Mouse (Mus musculus): ENCODE data around the gene Tbc1d25.

The Tbc1d25 gene

DNA sequence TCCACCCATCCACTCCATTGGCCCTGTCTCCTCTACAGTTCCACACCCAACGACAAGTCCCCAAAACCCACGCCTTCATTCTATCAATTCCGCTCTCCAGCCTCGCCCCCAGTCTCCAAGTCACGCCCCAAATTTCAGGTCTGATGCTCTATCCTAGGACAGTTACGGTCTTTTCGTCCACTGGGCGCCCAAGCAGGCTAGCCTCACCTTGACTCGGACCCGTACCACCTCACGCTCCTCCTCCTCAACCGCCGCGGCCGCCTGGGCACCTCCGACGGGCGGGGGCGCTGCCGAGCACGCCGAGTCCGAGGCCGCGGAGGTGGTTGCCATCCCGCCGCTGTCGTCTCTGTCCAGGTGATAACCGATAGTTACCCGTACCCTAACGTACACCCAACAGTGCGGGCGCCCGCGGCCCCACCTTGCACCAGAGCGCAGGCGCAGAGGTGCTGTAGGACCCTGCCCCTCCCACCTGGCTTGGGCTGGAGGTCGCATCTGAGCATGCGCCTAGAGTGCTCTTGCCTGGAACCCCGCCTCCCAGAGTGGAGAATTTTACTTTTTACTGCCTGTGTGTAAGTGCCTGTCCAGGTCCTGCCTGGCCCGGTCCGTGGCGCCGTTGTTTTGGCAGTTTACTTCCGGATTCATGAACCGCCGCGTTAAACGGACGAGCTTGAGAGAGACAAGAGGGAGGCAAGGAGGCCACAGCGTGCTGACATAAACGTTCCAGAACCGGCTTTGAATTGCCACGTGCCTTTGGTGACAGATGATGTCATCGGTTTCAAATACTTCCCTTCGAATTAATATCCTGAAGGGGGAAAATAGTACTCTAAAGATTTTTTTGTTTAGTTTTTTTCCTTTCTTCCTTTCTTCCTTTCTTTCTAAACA is at the start of gene Tbc1d25:
Tbc1d25 (minus strand) TSS at position 678 of the 882 bp plus-strand sequence.
- DNase-seq (ENCODE audit: low spot score), result peak; percentile 80

GRCm38 (mm10) chrX:8223473-8223872 is 47.5 kb upstream of the Tbc1d25 start:
- no peak for DNase-seq (ENCODE audit: low spot score)

- DNase-seq (ENCODE audit: low spot score), result no peak
Measured at GRCm38 (mm10) chrX:8222678-8223421, 46.9 kb upstream of the Tbc1d25 start.

DNA sequence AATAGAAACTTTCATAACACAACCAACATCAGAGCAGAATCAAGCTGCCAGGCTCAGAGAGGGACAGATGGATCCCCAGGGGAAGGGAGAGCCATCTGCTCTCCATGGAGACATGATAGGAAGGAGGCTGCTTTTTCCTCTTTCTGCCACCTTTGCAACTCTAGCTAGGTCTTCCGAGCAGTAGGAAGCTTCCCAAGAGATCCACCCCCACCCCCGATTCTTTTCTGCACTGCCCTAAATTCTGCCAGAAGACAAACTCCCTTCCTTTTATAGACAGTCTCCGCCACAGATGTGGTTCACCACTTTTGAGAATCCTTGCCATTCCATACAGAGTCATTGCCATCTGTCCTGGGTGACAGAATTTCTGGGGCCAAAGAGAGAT is 46.3 kb upstream of the Tbc1d25 start:
- DNase-seq (ENCODE audit: low spot score), result no peak

GRCm38 (mm10) chrX:8219651-8220050 is 43.7 kb upstream of the Tbc1d25 start:
- DNase-seq (ENCODE audit: low spot score), result no peak

GRCm38 (mm10) chrX:8218114-8218513 is 42.1 kb upstream of the Tbc1d25 start:
- DNase-seq (ENCODE audit: low spot score), result no peak

DNA sequence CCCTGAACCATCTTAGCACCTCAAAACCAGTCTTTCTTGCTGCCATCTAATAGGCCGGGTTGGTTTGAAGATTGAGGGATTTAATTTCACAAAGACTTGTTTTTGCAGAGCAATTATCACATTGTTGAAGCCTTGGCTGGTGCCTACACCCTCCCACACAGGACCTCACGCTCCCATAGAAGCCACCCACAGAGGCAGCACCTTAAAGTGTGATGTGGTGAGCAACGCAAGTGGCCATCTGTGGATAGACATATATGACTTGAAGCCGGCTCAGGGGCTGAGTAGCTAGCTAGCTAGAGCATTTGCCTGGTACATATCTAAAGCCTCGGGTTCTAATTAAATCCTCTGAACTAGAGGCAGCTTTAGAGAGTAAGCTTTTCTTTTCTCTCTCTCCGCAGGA is 41.4 kb upstream of the Tbc1d25 start:
- no peak for DNase-seq (ENCODE audit: low spot score)

DNA sequence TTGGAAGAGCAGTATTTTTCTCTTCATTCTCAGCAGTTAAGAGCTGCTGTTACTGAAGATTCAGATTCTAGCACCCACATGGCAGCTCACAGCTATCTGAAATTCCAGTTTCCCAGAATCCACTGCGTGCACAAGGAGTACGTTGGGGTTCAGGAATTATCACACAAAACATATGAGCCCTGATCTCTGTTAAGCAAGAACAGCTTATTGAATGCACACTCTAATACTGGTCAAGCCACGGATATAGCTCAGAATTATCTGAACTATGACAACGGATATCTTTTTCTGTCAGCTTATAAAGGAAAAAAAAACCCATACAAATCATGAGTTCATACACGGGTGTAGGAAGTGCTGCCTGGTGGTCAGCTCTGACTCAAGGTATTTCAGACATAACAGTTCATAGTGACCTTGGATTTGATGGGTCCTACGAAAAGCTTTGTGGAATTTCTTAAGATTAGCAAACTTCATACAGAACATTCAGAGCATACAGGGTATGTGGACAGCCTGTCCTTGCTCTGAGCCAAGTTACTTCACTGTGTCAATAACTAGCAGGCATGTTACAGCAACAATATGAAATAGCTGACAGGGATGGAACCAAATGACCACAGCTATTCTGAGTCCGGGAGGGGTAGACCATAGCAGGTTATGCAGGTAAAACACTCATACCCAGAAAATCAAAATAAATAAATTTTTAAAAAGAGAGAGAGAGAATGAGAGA is 35.7 kb upstream of the Tbc1d25 start:
- no peak for DNase-seq (ENCODE audit: low spot score)

DNA sequence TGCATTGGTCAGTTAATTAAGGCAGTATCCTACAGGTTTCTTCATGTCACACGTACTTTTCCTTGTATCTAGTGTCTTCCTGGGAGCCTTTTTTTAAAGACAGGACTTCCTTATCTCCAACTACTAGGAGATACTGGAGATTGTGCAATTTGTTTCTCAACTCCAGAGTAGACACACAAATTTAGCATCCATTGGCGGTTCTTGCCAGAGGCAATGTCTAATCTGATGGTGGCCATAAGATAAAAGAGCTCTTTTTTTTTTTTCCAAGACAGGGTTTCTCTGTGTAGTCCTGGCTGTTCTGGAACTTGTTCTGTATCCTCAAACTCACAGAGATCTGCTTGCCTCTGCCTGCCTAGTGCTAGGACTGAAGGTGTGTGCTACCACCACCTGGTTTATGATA is 33.7 kb upstream of the Tbc1d25 start:
- no peak for DNase-seq (ENCODE audit: low spot score)

- no peak for DNase-seq (ENCODE audit: low spot score)
Measured at GRCm38 (mm10) chrX:8207224-8207623, 31.2 kb upstream of the Tbc1d25 start.

DNA sequence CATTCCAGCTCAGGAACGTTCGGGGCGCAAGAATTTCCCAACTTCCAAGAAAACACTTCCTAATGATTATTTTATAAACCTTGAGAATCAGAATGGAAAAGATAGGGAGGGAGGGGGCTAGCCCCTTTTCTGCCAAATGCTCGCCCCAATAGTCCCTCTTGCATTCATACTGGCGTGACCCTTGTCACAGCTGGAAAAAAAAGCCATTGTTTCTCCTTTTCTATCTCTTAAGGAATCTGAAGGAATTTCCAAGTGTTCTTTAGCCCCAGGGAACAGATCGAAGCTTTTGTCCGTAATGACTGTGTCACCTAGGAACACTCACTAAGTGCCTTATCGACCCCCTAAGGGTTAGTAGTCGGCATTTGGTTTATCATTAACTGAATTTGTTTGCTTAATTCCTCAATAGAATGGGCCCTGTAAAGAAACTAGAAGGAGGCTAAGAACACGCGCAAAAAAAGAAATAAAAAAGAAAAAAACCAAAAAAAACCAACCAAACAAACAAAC is 30.8 kb upstream of the Tbc1d25 start:
- DNase-seq (ENCODE audit: low spot score), result no peak

DNA sequence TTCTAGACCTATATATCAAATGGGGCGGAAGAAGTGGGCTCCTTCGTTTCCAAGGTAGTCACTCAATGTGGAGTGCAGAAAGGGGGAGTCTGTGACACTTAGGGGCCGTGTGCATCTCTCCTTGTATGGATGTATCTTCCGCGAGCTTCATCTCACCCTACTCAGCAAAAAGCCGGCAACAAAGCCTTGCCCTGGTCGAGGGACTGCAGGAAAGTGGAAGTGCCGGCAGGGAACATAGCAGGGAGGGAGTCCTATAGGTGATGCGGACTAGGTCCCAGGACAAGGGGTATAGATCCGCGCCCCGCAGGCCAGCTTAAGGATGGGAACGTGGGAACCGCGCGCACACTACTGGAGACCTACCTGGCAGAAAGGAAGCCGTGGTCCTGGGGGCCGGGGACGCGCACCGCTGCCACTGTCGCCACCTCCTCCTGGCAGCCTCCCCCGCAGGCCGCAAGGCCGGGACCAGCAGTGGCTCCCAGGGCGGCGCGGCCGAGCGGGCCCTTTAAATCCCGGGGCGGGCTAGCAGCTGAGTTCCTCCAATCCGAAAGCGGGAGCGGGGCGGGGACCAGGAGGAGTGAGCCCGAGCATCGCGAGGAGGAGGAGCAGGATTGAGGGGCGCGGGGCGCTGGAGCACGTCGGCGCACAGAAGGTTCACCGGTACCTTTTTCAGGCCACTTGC is 30.2 kb upstream of the Tbc1d25 start, which contains the start of gene Porcn:
Porcn (minus strand) TSS at position 511 of the 679 bp plus-strand sequence.
- peak; percentile 65 for DNase-seq (ENCODE audit: low spot score)

DNA sequence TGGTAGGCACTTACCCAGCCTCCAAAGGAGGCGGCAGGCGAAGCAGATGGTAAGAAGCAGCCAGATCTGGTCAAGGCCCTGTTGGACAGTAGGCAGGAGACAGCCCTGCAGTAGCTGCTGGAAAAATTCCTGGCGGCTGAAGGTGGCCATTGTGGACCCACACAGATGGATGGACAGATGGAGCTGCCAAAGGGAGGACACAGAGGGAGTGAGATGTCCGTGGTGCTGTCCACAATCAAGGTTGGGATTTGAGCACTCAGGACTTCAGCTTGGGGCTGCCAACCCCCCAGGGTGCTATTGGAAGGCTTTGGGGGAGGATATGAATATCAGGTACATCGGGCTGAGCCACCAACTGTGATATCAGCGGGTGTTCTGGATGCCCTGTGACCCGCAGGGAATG is 29.6 kb upstream of the Tbc1d25 start:
- no peak for DNase-seq (ENCODE audit: low spot score)

DNA sequence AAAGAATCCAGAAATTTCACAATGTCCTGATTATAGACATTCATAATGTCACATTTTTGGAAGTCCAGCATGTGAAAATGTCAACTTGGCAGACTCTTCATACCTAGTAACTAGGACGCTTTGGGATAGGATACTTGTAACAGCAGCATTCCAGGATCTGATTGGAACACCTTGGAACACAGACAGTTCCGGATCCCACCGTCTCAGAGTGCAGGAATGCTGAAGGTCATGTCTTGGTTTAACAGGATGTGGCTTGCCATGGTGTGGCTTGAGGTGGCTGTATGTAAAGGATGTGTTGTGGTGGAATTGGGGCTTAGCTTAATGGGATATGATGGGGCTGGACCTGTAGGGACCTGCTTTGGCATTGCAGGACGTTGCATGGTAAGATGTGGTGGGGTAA is 29.1 kb upstream of the Tbc1d25 start:
- no peak for DNase-seq (ENCODE audit: low spot score)

DNA sequence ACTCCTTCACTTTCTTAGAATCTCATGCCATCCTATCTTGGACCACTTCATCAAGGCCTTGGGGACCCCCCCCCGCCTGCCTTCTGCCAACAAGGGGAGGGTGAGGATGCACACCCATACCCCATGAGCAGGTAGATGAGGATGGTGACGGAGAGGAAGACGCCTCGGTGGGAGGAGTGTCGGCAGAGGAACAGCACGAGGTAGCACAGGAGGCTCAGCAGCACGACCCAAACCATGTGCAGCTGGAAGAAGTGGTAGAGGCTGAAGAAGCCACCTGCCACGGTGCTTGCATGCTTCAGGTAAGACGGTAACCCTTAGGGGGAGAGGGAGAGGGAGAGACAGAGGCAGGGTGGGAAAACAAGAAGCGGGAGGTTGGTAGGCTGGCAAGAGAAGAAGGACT is 28.1 kb upstream of the Tbc1d25 start:
- DNase-seq (ENCODE audit: low spot score), result no peak

DNA sequence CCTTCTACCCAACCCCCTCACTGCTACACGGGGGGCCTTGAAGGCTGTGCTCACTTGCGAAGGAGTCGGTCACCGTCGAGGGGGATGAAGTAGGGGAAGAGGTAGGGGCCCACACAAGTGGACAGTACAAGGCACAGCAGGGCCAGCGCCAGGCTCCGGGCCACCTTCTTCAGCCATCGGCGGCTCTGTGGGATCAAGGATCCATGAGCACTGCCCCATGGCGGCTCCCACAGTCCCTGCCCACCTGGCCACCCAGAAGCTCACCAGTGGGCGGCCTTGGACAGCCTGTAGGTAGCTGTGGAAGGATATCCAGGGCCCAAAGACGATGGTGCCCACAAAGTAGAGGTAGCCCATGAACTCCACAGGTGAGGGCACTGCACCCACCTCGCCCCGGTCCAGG is 27.1 kb upstream of the Tbc1d25 start:
- no peak for DNase-seq (ENCODE audit: low spot score)

DNA sequence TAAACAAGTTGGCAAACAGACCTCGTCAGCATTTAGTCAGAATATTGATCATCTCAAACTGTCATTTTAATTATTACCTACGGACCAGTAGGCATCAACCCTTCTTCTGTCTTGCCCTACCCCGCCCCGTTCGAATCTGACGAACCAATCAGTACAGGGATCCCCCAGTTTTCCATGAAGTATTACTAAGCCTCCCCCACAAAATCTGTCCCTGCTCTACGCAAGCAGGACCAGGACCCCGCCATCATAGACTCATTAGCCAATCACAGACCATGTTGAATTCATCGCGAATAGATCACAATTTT is 17.4 kb upstream of the Tbc1d25 start, which contains the start of gene Ebp:
Ebp (minus strand) TSS at position 94 of the 305 bp plus-strand sequence.
- peak; percentile 21 for DNase-seq (ENCODE audit: low spot score)

DNA sequence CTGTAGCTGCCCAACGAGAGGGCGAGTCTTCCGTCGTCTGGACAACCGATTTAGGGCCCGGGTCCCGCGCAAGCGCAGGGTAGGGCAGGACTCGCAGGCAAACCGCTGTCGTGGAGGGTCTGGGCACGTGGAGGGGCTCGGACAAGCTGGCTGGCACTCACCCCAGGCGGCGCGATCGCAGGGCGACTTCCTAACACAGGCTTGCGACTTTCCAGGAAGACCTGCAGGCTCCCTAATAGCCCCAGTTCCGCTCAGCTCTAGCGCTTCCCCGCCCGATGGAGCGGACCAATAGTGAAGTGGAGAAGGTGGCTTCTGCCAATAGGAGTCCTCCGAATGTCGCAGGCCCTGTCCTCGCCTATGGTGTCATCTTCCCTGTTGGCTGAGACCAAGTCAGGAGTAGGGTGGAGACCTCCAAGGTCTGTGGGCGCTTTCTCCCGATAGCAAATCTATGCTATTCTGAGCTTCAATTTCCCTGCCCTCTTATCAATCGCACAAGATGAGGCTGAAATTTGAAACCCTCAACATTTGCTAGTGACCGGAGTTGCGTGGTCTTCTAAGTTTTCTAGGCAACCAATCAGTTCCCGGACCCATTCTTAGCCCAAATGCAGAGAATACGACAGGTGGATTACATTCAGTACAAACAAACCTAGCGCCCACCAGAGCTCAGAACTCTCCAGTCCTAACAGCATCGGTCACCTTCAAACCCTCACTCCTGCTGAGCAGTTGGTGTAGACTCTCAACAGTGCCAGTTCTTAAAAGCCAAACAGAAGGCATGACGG is 16.8 kb upstream of the Tbc1d25 start:
- peak; percentile 66 for DNase-seq (ENCODE audit: low spot score)

- DNase-seq (ENCODE audit: low spot score), result no peak
Measured at GRCm38 (mm10) chrX:8192126-8192639, 16.2 kb upstream of the Tbc1d25 start.

DNA sequence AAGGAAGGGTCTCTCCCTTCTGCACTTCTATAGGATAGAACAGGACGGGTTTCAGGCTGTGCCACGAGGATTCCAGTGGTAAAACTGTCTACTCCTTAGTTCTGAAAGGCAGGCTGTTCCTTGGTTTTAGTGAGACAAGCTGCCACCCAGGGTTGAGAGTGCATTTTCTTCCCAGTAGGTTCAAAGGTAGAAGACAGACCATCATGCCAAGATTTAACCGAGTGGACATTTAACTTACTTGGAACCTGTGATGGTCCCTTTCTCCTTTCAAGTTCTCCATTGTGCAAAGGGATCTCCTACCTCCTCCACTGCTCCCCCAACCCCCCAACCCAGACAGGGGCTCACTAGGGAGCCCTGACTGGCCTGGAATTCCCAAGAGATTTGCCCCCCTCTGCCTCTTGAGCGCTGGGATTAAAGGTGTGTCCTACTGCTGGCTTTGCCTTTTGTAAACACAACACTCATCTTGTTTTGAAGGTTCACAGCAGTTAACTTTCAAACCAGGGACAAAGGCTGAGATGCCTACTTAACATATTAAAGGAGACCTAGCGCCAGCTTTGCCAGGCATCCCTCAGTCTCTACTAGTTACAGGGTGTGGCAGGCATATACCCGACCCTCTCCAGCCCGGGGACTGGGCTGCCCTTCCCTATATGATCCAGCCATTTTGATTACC is 7.0 kb upstream of the Tbc1d25 start:
- no peak for DNase-seq (ENCODE audit: low spot score)

Measured in left cerebral cortex, adult 11 months (tissue).